ENCODE assay signal across 8 mouse cellular contexts in genomic region chrX:53341531-53341930, GRCm38 (mm10). TPM values are rescaled to one million over a fixed set of nuclear protein-coding genes. Genes with fewer than 3 reads are reported as not detected.
DNase-seq lines count a peak whose midpoint lies in the region; ATAC-seq and TF ChIP-seq lines count a peak whose summit lies in the region.

No protein-coding gene starts in this region.

- DNase-seq in forebrain, embryonic 14.5 days (ENCODE audit: low spot score), result peak; percentile 32
- peak; percentile 23 for DNase-seq in urinary bladder, postnatal 25 days (ENCODE audit: low spot score)
- no peak for DNase-seq in urinary bladder, adult 2 months (ENCODE audit: low spot score)
- DNase-seq in kidney, adult 8-10 months, result peak; percentile 16 to 62
- peak; percentile 45 for DNase-seq in lung, postnatal 25 days (ENCODE audit: low spot score)
- DNase-seq in spleen, postnatal 36 days (ENCODE audit: low spot score in 2 of 2), result peak; percentile 10

- H3K4me2 ChIP-seq in forebrain, embryonic 14.5 days (ENCODE audit: low read length), result no peak overlapping the region
- H3K4me2 ChIP-seq in forebrain, embryonic 15.5 days (replicated peaks), result no peak overlapping the region

- WGBS in forebrain, embryonic 14.5 days, result 63% methylated on average over 2 of the region's 2 CpGs
- WGBS in forebrain, embryonic 15.5 days, result 73% methylated on average over 2 of the region's 2 CpGs

- H3K36me3 ChIP-seq in forebrain, embryonic 14.5 days (ENCODE audit: control insufficient read depth, insufficient read depth, low read length), result peaks cover 2% of the 10 kb centered on the region; the same call in 1 of the 2 replicates
- no peaks in the 10 kb centered on the region for H3K36me3 ChIP-seq in forebrain, embryonic 15.5 days

- H3K4me1 ChIP-seq in forebrain, embryonic 14.5 days (ENCODE audit: control insufficient read depth, insufficient read depth, low read length), result no peaks in the 10 kb centered on the region
- no peaks in the 10 kb centered on the region for H3K4me1 ChIP-seq in forebrain, embryonic 15.5 days
- H3K4me1 ChIP-seq in cortical plate, adult 2 months (ENCODE audit: control insufficient read depth, insufficient read depth, low read length), result no peaks in the 10 kb centered on the region

- peak; percentile 53 for TF ChIP-seq CTCF in cortical plate, adult 2 months (IDR thresholded peaks at IDR 0.05; ENCODE audit: extremely low read depth, insufficient read depth, low read length)

- no peak overlapping the region for H3K4me3 ChIP-seq in forebrain, embryonic 14.5 days (ENCODE audit: low read depth, low read length)
- no peak overlapping the region for H3K4me3 ChIP-seq in forebrain, embryonic 15.5 days
- H3K4me3 ChIP-seq in cortical plate, adult 2 months (ENCODE audit: insufficient read depth, low read length), result no peak overlapping the region

- no peak for ATAC-seq in forebrain, embryonic 14.5 days
- no peak for ATAC-seq in forebrain, embryonic 15.5 days (replicated peaks)

- TF ChIP-seq POLR2A in cortical plate, adult 2 months (IDR thresholded peaks at IDR 0.05; ENCODE audit: extremely low read depth, insufficient read depth, low read length), result no peak

- no peaks in the 10 kb centered on the region for H3K27me3 ChIP-seq in forebrain, embryonic 14.5 days (replicated peaks; ENCODE audit: control insufficient read depth, insufficient read depth, low read length)
- H3K27me3 ChIP-seq in forebrain, embryonic 15.5 days, result no peaks in the 10 kb centered on the region

- H3K9ac ChIP-seq in forebrain, embryonic 14.5 days (ENCODE audit: low read length), result no peak overlapping the region
- H3K9ac ChIP-seq in forebrain, embryonic 15.5 days (replicated peaks), result no peak overlapping the region

- no peak overlapping the region for H3K27ac ChIP-seq in forebrain, embryonic 14.5 days (ENCODE audit: low read depth, low read length)
- no peak overlapping the region for H3K27ac ChIP-seq in forebrain, embryonic 15.5 days (replicated peaks)
- H3K27ac ChIP-seq in cortical plate, adult 2 months (ENCODE audit: insufficient read depth, low read length), result no peak overlapping the region

- H3K9me3 ChIP-seq in forebrain, embryonic 14.5 days (replicated peaks; ENCODE audit: control insufficient read depth, low read length), result no peaks in the 10 kb centered on the region
- no peaks in the 10 kb centered on the region for H3K9me3 ChIP-seq in forebrain, embryonic 15.5 days

RNA-seq across cellular contexts. Expression of gene Mospd1, which starts 28.8 kb away (rescaled TPM):
- polyA plus RNA-seq in forebrain, embryonic 14.5 days (2014; fragmentation: Nextera tagmentation; extraction: Ambion mirVana), result 71.0 and 71.7 TPM in 2 replicates
- 54.6 and 57.9 TPM in 2 replicates for polyA plus RNA-seq in forebrain, embryonic 15.5 days (2015; fragmentation: Nextera tagmentation; extraction: Ambion mirVana)
- 18.4 and 18.9 TPM in 2 replicates for polyA plus RNA-seq in urinary bladder, adult 2 months (2012; rRNA removed)
- 10.7 and 11.7 TPM in 2 replicates for polyA plus RNA-seq in cortical plate, adult 2 months (2012; rRNA removed)
